Mouse (Mus musculus) kidney, adult 2 months (tissue): ENCODE measurements around the gene Inpp5k. TPM values are rescaled to one million over a fixed set of nuclear protein-coding genes. Genes with fewer than 3 reads are reported as not detected.

ENCODE experiments used
- DNase-seq: peaks from one replicate; pipeline ENCODE4 v3.0.0; 2021
- H3K27ac ChIP-seq: fragments of 200-500 bp; 2 replicates; pipeline ENCODE4 v1.5.1; 2012; ENCODE audit warnings: low read depth, low read length, control low read depth, inconsistent platforms; ENCODE audit not compliant: insufficient read depth
- H3K27me3 ChIP-seq: fragments of 200-500 bp; replicated peaks from 2 replicates; pipeline ENCODE4 v1.6.1; 2012; ENCODE audit warnings: mild to moderate bottlenecking, moderate library complexity, low read length, inconsistent platforms; ENCODE audit not compliant: control insufficient read depth, insufficient read depth
- H3K36me3 ChIP-seq: fragments of 200-500 bp; 2 replicates; pipeline ENCODE4 v1.6.1; 2012; ENCODE audit warnings: mild to moderate bottlenecking, moderate library complexity, low read length, inconsistent platforms; ENCODE audit not compliant: control insufficient read depth, insufficient read depth
- H3K4me1 ChIP-seq: fragments of 200-500 bp; 2 replicates; pipeline ENCODE4 v1.6.1; 2011; ENCODE audit warnings: low read length; ENCODE audit not compliant: control insufficient read depth, insufficient read depth
- H3K4me3 ChIP-seq: fragments of 200-500 bp; 2 replicates; pipeline ENCODE4 v1.5.1; 2011; ENCODE audit warnings: mild to moderate bottlenecking, low read depth, low read length, control low read depth; ENCODE audit not compliant: insufficient read depth
- CTCF ChIP-seq: fragments of 200-500 bp; conservative IDR thresholded peaks from 2 replicates; pipeline ENCODE4 v1.5.1; 2011; ENCODE audit warnings: low read depth, mild to moderate bottlenecking, control low read depth, low read length, moderate library complexity, mixed read lengths; ENCODE audit not compliant: insufficient read depth, insufficient read length
- POLR2A ChIP-seq: fragments of 200-500 bp; IDR thresholded peaks from one replicate; pipeline ENCODE4 v1.6.1; 2011; ENCODE audit warnings: low read depth, low read length, control low read depth
- WGBS: fragments of 180-500 bp; shearing (Covaris S2); methylation state at CpG from one replicate; pipeline ENCODE4 v1.1.7; 2018; 5-methylcytosine and 5-hydroxymethylcytosine counted together
- polyA plus RNA-seq: library from polyadenylated mRNA; depleted of rRNA; stranded (reverse); fragments of >200 nt; gene quantifications from 2 replicates; pipeline ENCODE4 v1.2.3, GENCODE M21; 2012

Inpp5k gene
- polyA plus RNA-seq, 1 experiment = 71.5 TPM

DNA sequence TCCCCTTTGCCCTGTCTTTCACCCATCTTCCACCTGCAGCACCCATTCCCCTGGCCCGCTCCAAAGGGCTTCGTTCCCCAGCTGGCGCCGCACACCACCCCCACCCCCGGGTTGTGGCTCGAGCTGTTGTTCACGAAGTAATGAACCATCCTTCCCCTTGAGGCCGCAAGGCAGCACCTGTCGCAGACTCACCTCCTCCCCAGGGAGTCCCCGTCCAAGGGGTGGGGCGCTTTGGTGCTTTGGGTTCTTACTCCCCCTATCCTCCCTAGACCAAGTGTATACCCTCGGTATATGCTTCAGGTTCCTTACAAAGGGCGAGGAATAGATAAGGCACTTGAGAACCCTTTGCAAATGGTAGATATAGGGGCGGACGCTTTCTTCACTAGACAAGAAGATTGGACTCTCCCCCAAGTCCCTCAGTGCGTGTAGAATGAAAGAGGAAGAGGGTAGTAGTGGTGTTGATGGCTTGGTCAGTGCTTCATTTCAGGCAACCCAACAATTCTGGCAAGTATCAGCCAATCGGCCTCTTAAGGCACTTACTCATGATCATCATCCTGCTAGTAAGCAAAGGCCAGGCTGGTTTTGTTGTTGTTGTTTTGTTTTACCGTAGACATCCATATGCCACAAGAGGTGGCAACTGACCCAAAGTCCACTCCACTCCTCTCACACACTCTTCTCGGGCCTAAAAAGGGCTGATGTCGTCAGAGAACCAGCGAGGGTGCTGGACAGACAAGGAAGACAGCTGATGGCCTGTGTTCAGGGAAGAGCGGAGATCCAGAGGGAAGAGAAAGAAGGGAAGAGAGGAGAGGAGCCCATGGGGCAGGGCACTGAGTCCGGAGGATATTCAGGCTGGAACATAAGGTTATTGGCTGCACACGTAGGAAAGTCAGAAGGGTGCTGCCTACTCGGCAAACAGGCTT, 23.9 kb downstream of the Inpp5k start:
- Histone ChIP-seq H3K36me3 (no peaks in the 10 kb centered on the region), H3K4me3 (peak overlapping the region; percentile 78), H3K27ac (peak overlapping the region; percentile 84), H3K27me3 (no peaks in the 10 kb centered on the region), H3K4me1 (peaks cover 36% of the 10 kb centered on the region)
- DNase-seq = peak; percentile 24
- 48% methylated on average over 25 of the region's 25 CpGs for WGBS
- no peak for TF ChIP-seq POLR2A
- no peak for TF ChIP-seq CTCF

- TF ChIP-seq POLR2A = no peak
- no peak for TF ChIP-seq CTCF
- no peaks in the 10 kb centered on the region for H3K27me3 ChIP-seq
- no peaks in the 10 kb centered on the region; the same call in 1 of the 2 replicates for H3K36me3 ChIP-seq
- peak; percentile 89 for DNase-seq
- 2% methylated on average over 74 of the region's 78 CpGs for WGBS
- H3K27ac ChIP-seq = peak overlapping the region; percentile 84
- H3K4me3 ChIP-seq = peak overlapping the region; percentile 78
- H3K4me1 ChIP-seq = peaks cover 36% of the 10 kb centered on the region
Measured at GRCm38 (mm10) chr11:75655621-75656545, 25.1 kb downstream of the Inpp5k start.

- TF ChIP-seq POLR2A (no peak), CTCF (no peak)
- Histone ChIP-seq H3K27ac (peak overlapping the region; percentile 84), H3K27me3 (no peaks in the 10 kb centered on the region), H3K4me1 (peaks cover 32% of the 10 kb centered on the region), H3K36me3 (no peaks in the 10 kb centered on the region; the same call in 1 of the 2 replicates), H3K4me3 (peak overlapping the region; percentile 78)
- 43% methylated on average over 20 of the region's 20 CpGs for WGBS
- peak; percentile 25 for DNase-seq
Measured at GRCm38 (mm10) chr11:75656621-75657590, 26.1 kb downstream of the Inpp5k start.

DNA sequence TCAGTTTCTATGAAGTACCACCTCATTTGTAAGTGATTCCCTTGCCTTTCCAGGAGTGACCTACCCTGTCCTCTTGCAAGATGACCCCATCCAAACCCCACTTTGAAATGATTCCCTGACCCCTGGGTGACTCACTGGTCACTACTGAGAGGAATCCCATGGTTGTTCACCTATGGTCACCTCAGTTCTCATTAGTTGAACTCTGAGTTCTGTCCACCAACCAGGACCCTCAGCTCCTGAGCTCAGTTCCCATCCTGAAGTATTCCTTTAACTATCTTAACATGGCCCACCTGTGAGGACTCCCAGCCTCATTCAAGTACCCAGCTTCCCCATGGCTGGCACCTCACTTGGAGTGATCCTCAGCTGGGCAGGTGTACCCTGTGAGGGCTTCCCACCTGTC, 27.1 kb downstream of the Inpp5k start:
- no peak for TF ChIP-seq CTCF
- Histone ChIP-seq H3K36me3 (no peaks in the 10 kb centered on the region; the same call in 1 of the 2 replicates), H3K4me3 (no peak overlapping the region), H3K4me1 (peaks cover 29% of the 10 kb centered on the region), H3K27me3 (no peaks in the 10 kb centered on the region), H3K27ac (no peak overlapping the region)
- no peak for DNase-seq

- Histone ChIP-seq H3K27me3 (no peaks in the 10 kb centered on the region), H3K4me3 (no peak overlapping the region), H3K27ac (no peak overlapping the region), H3K4me1 (peaks cover 25% of the 10 kb centered on the region), H3K36me3 (no peaks in the 10 kb centered on the region; the same call in 1 of the 2 replicates)
- 90% methylated on average over 13 of the region's 13 CpGs for WGBS
- no peak for TF ChIP-seq CTCF
- no peak for TF ChIP-seq POLR2A
- DNase-seq = no peak
Measured at GRCm38 (mm10) chr11:75658311-75658710, 27.5 kb downstream of the Inpp5k start.

DNA sequence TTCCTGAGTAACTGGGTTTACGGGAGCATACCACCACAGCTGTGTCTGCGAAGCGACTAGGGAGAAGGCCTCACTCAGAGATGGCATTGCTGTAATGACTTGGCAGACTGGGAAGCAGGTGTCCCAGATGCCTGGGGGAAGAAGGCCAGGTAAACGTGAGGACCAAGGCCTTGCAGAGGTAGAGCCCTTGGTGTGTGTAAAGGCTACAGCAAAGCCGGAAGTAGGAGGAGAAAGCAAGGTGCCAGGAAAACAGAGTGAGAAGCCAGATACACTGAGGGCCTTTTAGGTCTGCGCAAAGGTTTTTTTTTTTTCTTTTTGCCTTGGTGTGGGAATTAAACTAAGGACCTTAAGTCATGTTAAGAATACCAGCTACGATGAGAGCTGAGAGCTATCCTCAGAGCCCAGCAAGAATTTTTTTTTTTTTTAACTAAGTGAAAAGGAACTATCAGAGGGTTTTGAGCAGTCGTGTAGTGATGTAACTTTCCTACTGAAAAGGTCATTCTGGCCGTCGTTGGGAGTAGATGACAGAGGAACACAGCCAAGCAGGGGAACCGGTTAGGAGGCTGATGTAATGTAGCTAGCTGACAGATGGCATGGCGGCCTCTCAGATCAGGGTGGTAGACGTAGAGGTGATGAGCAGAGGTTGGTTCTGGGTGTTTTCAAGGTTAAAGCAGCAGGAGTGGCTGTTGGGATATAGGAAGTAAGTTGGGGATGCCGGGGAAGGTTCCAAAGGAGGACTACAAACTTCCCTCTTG, 28.4 kb downstream of the Inpp5k start:
- TF ChIP-seq CTCF = no peak
- TF ChIP-seq POLR2A = no peak
- H3K36me3 ChIP-seq = no peaks in the 10 kb centered on the region; the same call in 1 of the 2 replicates
- 73% methylated on average over 14 of the region's 14 CpGs for WGBS
- H3K4me3 ChIP-seq = no peak overlapping the region
- no peak for DNase-seq
- H3K27me3 ChIP-seq = no peaks in the 10 kb centered on the region
- H3K27ac ChIP-seq = no peak overlapping the region
- H3K4me1 ChIP-seq = peaks cover 20% of the 10 kb centered on the region
